Mouse (Mus musculus): ENCODE data around the gene Kcnmb4.

DNA sequence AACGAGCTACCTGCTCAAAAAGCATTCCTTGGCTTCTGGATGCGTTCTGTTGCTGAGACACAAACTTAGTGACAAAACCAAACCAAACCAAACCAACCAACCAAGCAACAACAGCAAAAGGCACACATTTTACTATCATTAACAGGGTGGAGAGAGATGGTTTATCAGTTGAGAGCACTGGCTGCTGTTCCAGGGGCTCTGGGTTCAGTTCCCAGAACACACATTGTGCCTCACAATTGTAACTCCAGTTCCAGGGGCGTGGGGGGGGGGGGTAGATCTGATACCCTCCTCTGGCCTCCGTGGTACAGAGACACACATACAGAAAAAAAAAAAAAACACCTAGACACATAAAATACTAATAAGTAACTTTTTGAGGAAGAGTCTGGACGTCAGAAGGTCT lies 5.6 kb downstream of the Kcnmb4 start:
- TF ChIP-seq CTCF (IDR thresholded peaks at IDR 0.05; ENCODE audit: low read depth, low read length) (no peak), GATA1 (IDR thresholded peaks at IDR 0.05; ENCODE audit: borderline replicate concordance, low read length) (no peak), POLR2AphosphoS5 (IDR thresholded peaks at IDR 0.05; ENCODE audit: insufficient replicate concordance, low read depth, low read length) (no peak)

All from G1E (cell line).